Mouse (Mus musculus) ES-Bruce4 (cell line): ENCODE measurements at regions not wholly inside any gene's neighbourhood (a gene's known extent, or its start where the extent isn't known, plus 50 kb on each side); places are given as distances from the start of the nearest gene placed in this dataset.
A peak's percentile ranks its signal among the peaks of the same experiment; 100 is the strongest.

Experiments used
- H3K27ac ChIP-seq: 2 replicates; pipeline ENCODE4 v1.5.1; 2012; ENCODE audit warnings: low read length, inconsistent platforms; ENCODE audit not compliant: insufficient read depth
- H3K27me3 ChIP-seq: 2 replicates; pipeline ENCODE4 v1.6.1; 2012; ENCODE audit warnings: mild to moderate bottlenecking, low read length, inconsistent platforms; ENCODE audit not compliant: control insufficient read depth, poor library complexity, insufficient read depth, severe bottlenecking
- H3K36me3 ChIP-seq: 2 replicates; pipeline ENCODE4 v1.6.1; 2012; ENCODE audit warnings: inconsistent platforms, mild to moderate bottlenecking, low read length, moderate library complexity; ENCODE audit not compliant: control insufficient read depth, poor library complexity, insufficient read depth, severe bottlenecking
- H3K4me1 ChIP-seq: one replicate; pipeline ENCODE4 v1.8.1; 2011; ENCODE audit warnings: low read length; ENCODE audit not compliant: control insufficient read depth, insufficient read depth
- H3K4me3 ChIP-seq: 2 replicates; pipeline ENCODE4 v1.5.1; 2011; ENCODE audit warnings: low read depth, mild to moderate bottlenecking, low read length
- H3K9ac ChIP-seq: 2 replicates; pipeline ENCODE4 v1.6.1; 2012; ENCODE audit warnings: low read depth, mild to moderate bottlenecking, inconsistent platforms; ENCODE audit not compliant: poor library complexity, severe bottlenecking
- H3K9me3 ChIP-seq: replicated peaks from 2 replicates; pipeline ENCODE4 v1.6.1; 2012; ENCODE audit warnings: mild to moderate bottlenecking, low read length, inconsistent platforms; ENCODE audit not compliant: control insufficient read depth, poor library complexity, insufficient read depth, severe bottlenecking
- CTCF ChIP-seq: IDR thresholded peaks from one replicate; pipeline ENCODE4 v1.8.1; 2011; ENCODE audit warnings: low read depth, low read length
- EP300 ChIP-seq: IDR thresholded peaks from 2 replicates; pipeline ENCODE4 v1.6.1; 2011; ENCODE audit warnings: low read depth, low read length; ENCODE audit not compliant: insufficient read depth
- POLR2A ChIP-seq: IDR thresholded peaks from one replicate; pipeline ENCODE4 v1.8.1; 2011; ENCODE audit warnings: low read length; ENCODE audit not compliant: insufficient read depth

DNA sequence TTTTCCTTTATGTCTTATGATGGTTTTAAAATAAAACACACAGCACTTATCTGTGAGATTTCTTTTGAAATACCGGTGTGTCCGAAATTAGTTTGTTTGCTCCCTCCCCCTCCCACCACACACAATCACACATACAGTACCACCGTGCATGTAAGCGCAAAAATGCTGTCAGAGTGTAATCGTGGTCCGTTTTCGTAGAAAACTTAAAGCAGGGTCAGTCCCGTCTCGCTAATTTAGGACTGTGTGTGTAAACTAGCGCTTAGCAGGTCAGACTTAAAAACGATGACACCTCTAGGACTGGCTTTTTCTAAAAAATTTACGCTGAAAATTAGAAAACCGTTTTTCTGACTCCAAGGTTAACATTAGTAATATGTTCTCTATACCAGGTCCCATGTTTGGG is 263.5 kb downstream of the Zfp704 start:
- Histone ChIP-seq H3K27ac (no peak overlapping the region), H3K4me3 (no peak overlapping the region), H3K36me3 (no peaks in the 10 kb centered on the region), H3K27me3 (no peaks in the 10 kb centered on the region; the same call in 1 of the 2 replicates), H3K9ac (peak overlapping the region; percentile 42; the same call in 1 of the 2 replicates), H3K4me1 (peaks cover 3% of the 10 kb centered on the region), H3K9me3 (no peaks in the 10 kb centered on the region)
- TF ChIP-seq CTCF: no peak
- TF ChIP-seq EP300: no peak
- no peak for TF ChIP-seq POLR2A

DNA sequence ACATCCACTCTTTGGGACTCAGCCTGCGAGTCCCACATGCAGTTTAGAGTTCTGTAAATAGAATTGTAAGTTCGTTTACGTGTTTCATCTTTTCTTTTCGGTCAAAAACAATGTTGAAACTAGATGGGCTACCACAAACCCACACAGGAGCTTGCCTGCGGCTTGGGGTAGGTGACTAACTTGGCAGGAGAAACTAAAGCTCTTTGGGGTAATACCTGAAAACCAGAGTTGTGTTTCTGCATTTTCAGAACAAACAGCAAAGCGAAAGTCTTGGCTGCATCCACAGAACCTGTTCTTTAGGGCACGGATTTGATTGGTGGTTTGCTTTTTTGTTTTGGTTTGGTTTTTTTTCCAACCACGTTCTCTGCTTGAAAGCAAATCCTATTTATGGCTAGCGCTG is 264.0 kb downstream of the Zfp704 start:
- no peaks in the 10 kb centered on the region for H3K36me3 ChIP-seq
- H3K9me3 ChIP-seq: no peaks in the 10 kb centered on the region
- no peak overlapping the region for H3K27ac ChIP-seq
- no peak overlapping the region for H3K9ac ChIP-seq
- TF ChIP-seq EP300: no peak
- TF ChIP-seq POLR2A: no peak
- H3K4me1 ChIP-seq: peaks cover 3% of the 10 kb centered on the region
- no peak overlapping the region for H3K4me3 ChIP-seq
- no peaks in the 10 kb centered on the region; the same call in 1 of the 2 replicates for H3K27me3 ChIP-seq

DNA sequence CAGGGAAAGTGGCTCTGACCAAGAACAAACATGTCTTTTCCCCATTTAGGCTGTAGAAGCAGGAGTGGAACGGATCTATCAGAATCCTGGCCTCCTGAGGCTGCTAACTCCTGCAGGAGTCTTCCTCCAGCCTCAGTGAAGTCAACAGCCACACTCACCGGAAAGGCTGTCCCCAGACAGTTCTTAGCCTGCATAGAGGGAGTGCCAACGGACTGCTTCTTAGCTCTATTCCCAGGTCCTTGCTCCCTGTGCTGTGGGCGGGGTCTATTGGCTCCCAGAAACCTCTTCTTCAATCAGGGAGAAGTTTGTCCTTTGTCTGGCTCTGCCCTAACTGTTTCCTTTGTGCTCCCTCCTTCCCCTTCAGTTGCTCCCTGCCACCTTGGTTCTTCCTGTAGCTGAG is 266.3 kb downstream of the Zfp704 start:
- Histone ChIP-seq H3K9me3 (no peaks in the 10 kb centered on the region), H3K36me3 (no peaks in the 10 kb centered on the region), H3K27ac (no peak overlapping the region), H3K4me1 (peaks cover 3% of the 10 kb centered on the region), H3K9ac (no peak overlapping the region), H3K4me3 (no peak overlapping the region), H3K27me3 (no peaks in the 10 kb centered on the region; the same call in 1 of the 2 replicates)
- TF ChIP-seq CTCF (no peak), EP300 (no peak), POLR2A (no peak)

GRCm38 (mm10) chr3:9342167-9342566 is 267.7 kb downstream of the Zfp704 start:
- Histone ChIP-seq H3K9ac (no peak overlapping the region), H3K36me3 (no peaks in the 10 kb centered on the region), H3K4me3 (no peak overlapping the region), H3K27ac (no peak overlapping the region), H3K27me3 (no peaks in the 10 kb centered on the region; the same call in 1 of the 2 replicates), H3K4me1 (no peaks in the 10 kb centered on the region), H3K9me3 (no peaks in the 10 kb centered on the region)
- TF ChIP-seq EP300 (no peak), CTCF (no peak), POLR2A (no peak)

DNA sequence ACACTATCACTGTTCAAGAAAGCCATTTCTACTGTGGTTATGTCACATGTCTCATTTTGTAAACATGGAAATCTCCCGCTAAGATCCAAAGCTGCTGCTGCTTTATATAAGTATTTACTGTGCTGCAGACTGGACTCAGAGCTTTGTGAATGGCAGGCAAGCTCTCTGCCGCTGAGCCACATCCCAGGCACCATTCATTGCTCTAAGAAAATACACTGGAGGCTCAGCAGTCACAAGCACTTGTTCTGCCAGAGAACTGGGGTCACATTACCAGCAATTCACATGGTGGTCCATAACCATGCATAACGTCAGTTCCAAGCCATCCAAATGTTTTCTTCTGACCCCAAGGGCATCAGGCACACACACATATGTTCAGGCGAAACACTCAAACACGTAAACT is 268.2 kb downstream of the Zfp704 start:
- Histone ChIP-seq H3K36me3 (no peaks in the 10 kb centered on the region), H3K9ac (no peak overlapping the region), H3K9me3 (no peaks in the 10 kb centered on the region), H3K4me3 (no peak overlapping the region), H3K4me1 (no peaks in the 10 kb centered on the region), H3K27ac (no peak overlapping the region), H3K27me3 (no peaks in the 10 kb centered on the region; the same call in 1 of the 2 replicates)
- TF ChIP-seq EP300 (no peak), CTCF (no peak), POLR2A (no peak)

GRCm38 (mm10) chr3:9341244-9341643 is 268.6 kb downstream of the Zfp704 start:
- H3K27me3 ChIP-seq: no peaks in the 10 kb centered on the region; the same call in 1 of the 2 replicates
- TF ChIP-seq EP300: no peak
- TF ChIP-seq CTCF: no peak
- TF ChIP-seq POLR2A: no peak

GRCm38 (mm10) chr3:9340788-9341187 is 269.1 kb downstream of the Zfp704 start:
- H3K36me3 ChIP-seq: no peaks in the 10 kb centered on the region
- H3K27me3 ChIP-seq: no peaks in the 10 kb centered on the region
- TF ChIP-seq POLR2A: no peak
- no peak for TF ChIP-seq EP300
- TF ChIP-seq CTCF: no peak
- H3K27ac ChIP-seq: no peak overlapping the region
- H3K9me3 ChIP-seq: 0 out of 2 replicates have a peak, but pooled peaks cover 2% of the 10 kb centered on the region
- no peak overlapping the region for H3K9ac ChIP-seq
- peak overlapping the region; percentile 20 for H3K4me3 ChIP-seq
- no peaks in the 10 kb centered on the region for H3K4me1 ChIP-seq

More at GRCm38 (mm10) chr3:9341244-9341643, 268.6 kb downstream of the Zfp704 start:
- Histone ChIP-seq H3K4me3 (no peak overlapping the region), H3K4me1 (no peaks in the 10 kb centered on the region), H3K36me3 (no peaks in the 10 kb centered on the region), H3K9me3 (0 out of 2 replicates have a peak, but pooled peaks cover under 1% of the 10 kb centered on the region), H3K9ac (no peak overlapping the region), H3K27ac (no peak overlapping the region)
